Mouse (Mus musculus) adrenal gland, postnatal 25 days (tissue): Measurements from ENCODE around the gene Bfar. TPM values are rescaled to one million over a fixed set of nuclear protein-coding genes. Genes with fewer than 3 reads are reported as not detected.
"Not testable (repeated sequence)": the region's sequence is repeated elsewhere in the genome, so short reads cannot be mapped to it uniquely, and the experiment has no call there.

Experiments used
- DNase-seq: peaks from one replicate; pipeline ENCODE4 v3.0.0; 2021; ENCODE audit warnings: mixed read lengths
- total RNA-seq: library from RNA; stranded (reverse); gene quantifications from 2 replicates; pipeline ENCODE4 v1.2.3, GENCODE M21; 2021

Gene Bfar
- total RNA-seq, 1 experiment from 2014 or later: 60.4 TPM

- DNase-seq: no peak
Observed at GRCm38 (mm10) chr16:13722937-13723336, 51.3 kb downstream of the Bfar start.

- peak; percentile 34 for DNase-seq
Observed at GRCm38 (mm10) chr16:13727811-13728335, 56.2 kb downstream of the Bfar start.

- no peak for DNase-seq
Observed at GRCm38 (mm10) chr16:13729428-13729827, 57.8 kb downstream of the Bfar start.

- no peak for DNase-seq
Observed at GRCm38 (mm10) chr16:13730285-13731255, 58.9 kb downstream of the Bfar start, which contains the start of gene Pla2g10. Gene Pla2g10, minus strand, starts transcription at chr16:13730983.

- DNase-seq: no peak
Observed at GRCm38 (mm10) chr16:13732786-13733185, 61.1 kb downstream of the Bfar start.

- DNase-seq: peak; percentile 85
Observed at GRCm38 (mm10) chr16:13733518-13734137, 62.0 kb downstream of the Bfar start.

GRCm38 (mm10) chr16:13735977-13736376 is 64.3 kb downstream of the Bfar start:
- DNase-seq: no peak

- DNase-seq: not testable (repeated sequence)
Observed at GRCm38 (mm10) chr16:13739044-13739443, 67.4 kb downstream of the Bfar start.

- DNase-seq: no peak
Observed at GRCm38 (mm10) chr16:13740844-13741243, 69.2 kb downstream of the Bfar start.

GRCm38 (mm10) chr16:13747708-13748107 is 76.0 kb downstream of the Bfar start:
- no peak for DNase-seq

GRCm38 (mm10) chr16:13748124-13748523 is 76.5 kb downstream of the Bfar start:
- no peak for DNase-seq

- not testable (repeated sequence) for DNase-seq
Observed at GRCm38 (mm10) chr16:13748813-13749212, 77.2 kb downstream of the Bfar start.

GRCm38 (mm10) chr16:13749306-13749705 is 77.6 kb downstream of the Bfar start:
- DNase-seq: no peak

- no peak for DNase-seq
Observed at GRCm38 (mm10) chr16:13749981-13750380, 78.3 kb downstream of the Bfar start.

GRCm38 (mm10) chr16:13750626-13751025 is 79.0 kb downstream of the Bfar start:
- DNase-seq: no peak

Other genes with a start within 250 kb of the Bfar start
- 36.5 and 47.5 TPM in 2 replicates for gene Parn, start 3.7 kb upstream of the Bfar start, total RNA-seq
- 5.6 and 7.8 TPM in 2 replicates for gene 3110001I22Rik, start 71 bp downstream of the Bfar start, total RNA-seq
- gene Pla2g10, start 59.1 kb downstream of the Bfar start, total RNA-seq: not detected in 2 replicates
- gene Rrn3, start 108.8 kb downstream of the Bfar start, total RNA-seq: 48.6 and 50.0 TPM in 2 replicates
- 49.6 TPM in 2 replicates for gene Ntan1, start 147.0 kb downstream of the Bfar start, total RNA-seq
- gene Pdxdc1, start 231.3 kb downstream of the Bfar start, total RNA-seq: 84.2 and 86.3 TPM in 2 replicates
- gene Mpv17l, start 231.3 kb downstream of the Bfar start, total RNA-seq: 6.8 and 13.1 TPM in 2 replicates